Mouse (Mus musculus): ENCODE results near the gene Capns1.

The Capns1 gene

DNA sequence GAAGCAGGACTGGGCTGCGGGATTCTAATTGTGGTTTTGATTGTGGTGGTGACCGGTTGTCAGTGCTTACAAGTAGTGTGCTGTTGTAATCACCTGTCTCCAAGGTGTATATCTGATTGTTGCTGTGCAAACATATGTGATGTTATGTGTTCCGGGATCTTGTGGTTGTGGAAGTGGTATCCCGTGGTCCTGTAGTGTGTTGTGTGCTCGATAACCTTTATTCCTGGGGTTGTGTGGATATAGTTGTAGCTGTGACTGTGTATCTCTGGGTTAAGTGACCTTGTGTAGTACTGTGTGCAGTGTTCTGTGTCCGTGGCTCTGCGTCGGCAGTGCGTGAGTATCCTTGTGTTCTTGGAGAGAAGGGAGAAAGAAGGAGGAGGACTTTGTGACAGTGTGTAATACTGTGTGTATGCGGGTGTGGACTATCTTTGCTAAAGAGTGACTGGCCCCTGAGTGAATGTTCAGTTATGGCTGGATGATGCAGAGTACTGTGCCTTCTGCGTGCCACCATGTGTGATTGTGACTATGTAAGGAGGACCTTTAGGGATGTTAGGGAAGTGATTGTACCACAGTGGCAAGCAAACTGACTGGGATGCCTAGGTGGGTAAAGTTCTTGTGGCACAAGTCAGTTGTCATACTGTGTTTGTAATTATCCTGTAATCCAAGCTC lies 28.2 kb downstream of the Capns1 start:
- DNase-seq (ENCODE audit: low read depth): no peak

DNA sequence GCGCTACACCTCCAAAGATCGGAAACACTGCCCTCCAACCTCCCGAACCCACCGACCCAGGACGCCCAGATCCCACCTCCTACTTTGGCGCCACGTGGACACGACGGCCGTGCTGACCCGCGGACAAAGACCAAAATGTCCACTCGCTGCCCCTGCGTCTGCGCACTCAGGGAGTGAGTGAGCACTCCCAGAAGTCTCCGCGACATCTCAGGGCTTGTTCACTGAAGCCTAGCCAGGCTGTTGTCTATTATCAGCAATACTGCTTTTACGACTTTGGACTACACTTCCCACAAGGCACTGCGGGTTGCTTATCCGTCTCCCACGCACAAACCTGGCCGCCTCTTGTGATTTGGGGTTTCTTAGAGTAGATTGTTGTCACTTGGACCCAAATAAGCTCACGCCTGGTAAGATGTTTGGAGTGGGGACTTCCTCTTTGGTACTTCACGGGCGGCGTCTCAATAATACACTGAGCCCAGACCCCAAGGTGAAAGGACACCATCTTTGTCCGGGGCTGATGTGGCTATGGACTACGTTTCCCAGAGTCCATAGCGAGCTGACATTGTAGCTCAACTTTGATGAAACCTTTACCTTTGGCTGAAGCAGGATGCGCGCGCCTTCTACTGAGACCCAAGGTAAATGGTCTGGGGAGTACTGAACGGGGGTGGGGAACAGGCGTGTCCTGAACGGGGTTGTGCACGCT lies 28.9 kb downstream of the Capns1 start, which contains the start of gene Zfp146:
Zfp146 (minus strand) TSS at position 168 of the 700 bp plus-strand sequence.
- DNase-seq (ENCODE audit: low read depth): peak; percentile 95

GRCm38 (mm10) chr7:30168914-30169582 lies 29.6 kb downstream of the Capns1 start:
- peak; percentile 59 for DNase-seq (ENCODE audit: low read depth)

GRCm38 (mm10) chr7:30164745-30165144 lies 33.9 kb downstream of the Capns1 start:
- no peak for DNase-seq (ENCODE audit: low read depth)

GRCm38 (mm10) chr7:30163113-30163512 lies 35.5 kb downstream of the Capns1 start:
- DNase-seq (ENCODE audit: low read depth): no peak

DNA sequence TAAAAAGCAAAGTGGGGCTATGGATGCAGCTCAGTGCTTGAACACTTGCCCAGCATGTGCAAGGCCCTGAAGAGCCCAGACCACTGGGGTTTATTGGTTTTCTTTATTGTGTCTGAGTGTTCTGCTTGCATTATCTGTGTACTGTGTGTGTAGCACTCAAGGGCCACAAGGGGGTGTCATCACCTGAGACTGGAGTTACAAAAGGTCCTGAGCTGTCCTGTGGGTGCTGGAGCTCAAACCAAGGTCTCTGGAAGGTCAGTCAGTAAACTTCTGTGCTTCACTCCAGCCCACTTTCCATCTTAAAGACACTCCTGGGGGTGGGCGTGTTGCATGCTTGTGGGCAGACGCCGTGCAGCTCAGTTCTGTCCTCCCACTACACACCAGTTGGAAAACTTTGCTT lies 43.1 kb downstream of the Capns1 start:
- no peak for DNase-seq (ENCODE audit: low read depth)

DNA sequence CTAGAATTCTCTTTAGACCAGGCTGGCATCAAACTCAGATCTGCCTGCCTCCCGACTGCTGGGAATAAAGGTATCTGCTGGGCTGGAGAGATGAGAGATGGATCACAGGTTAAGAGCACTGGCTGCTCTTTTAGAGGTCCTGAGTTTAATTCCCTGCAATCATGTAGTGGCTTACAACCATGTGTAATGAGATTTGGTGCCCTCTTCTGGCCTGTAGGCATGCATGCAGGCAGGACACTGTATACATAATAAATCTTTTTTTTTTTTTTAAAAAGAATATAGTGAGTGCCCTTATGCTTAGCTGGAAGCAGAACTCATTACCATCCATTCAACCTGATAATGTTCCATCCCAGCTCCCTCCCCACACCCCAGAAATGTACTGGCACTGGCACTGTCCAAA lies 44.6 kb downstream of the Capns1 start:
- no peak for DNase-seq (ENCODE audit: low read depth)

GRCm38 (mm10) chr7:30147011-30147410 lies 51.6 kb downstream of the Capns1 start:
- DNase-seq (ENCODE audit: low read depth): no peak

- no peak for DNase-seq (ENCODE audit: low read depth)
Measured at GRCm38 (mm10) chr7:30143555-30144209, 54.9 kb downstream of the Capns1 start.

DNA sequence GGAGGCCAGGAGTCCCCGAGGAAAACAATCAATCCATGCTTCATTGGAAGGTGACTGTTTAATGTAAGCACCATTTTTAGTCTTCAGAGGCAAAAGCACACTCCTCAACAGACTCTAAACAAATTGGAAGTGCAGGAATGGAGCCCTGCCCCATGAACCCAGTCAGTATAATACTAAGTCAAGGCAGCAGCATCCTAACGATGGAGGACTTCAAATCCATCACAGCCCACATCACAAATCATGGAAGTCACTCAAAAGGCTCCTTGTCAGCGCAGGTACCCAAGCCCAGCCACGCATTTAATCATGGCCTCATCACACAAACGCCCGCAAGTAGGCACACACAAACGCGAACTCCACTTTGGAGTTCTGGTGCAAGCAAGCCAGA lies 55.4 kb downstream of the Capns1 start:
- no peak for DNase-seq (ENCODE audit: low read depth)

Data from NIH3T3 (cell line).